Mouse (Mus musculus) hindbrain, postnatal 0 days (tissue): ENCODE measurements around the gene AC129217.1. TPM values are rescaled to one million over a fixed set of nuclear protein-coding genes. Genes with fewer than 3 reads are reported as not detected.
A peak's percentile ranks its signal among the peaks of the same experiment; 100 is the strongest.
"Not testable (repeated sequence)": the region's sequence is repeated elsewhere in the genome, so short reads cannot be mapped to it uniquely, and the experiment has no call there.

Experiments used
- ATAC-seq: fragments of 200-750 bp; cut with Nextera tagmentation; 2 replicates; pipeline ENCODE4 v1.8.0; 2017; ENCODE audit warnings: mild to moderate bottlenecking, moderate TSS enrichment, moderate library complexity
- DNase-seq: peaks from one replicate; pipeline ENCODE4 v3.0.0-alpha.2; 2015; ENCODE audit warnings: low spot score
- H3K27ac ChIP-seq: fragments of 300-500 bp; sonication (generic); 2 replicates; pipeline ENCODE4 v1.5.1; 2014; ENCODE audit warnings: mild to moderate bottlenecking
- H3K27me3 ChIP-seq: fragments of 300-500 bp; sonication (generic); 2 replicates; pipeline ENCODE4 v1.6.1; 2014; ENCODE audit warnings: low read length, mixed read lengths; ENCODE audit not compliant: insufficient read depth
- H3K36me3 ChIP-seq: fragments of 300-500 bp; sonication (generic); 2 replicates; pipeline ENCODE4 v1.6.1; 2014; ENCODE audit warnings: low read length, mixed read lengths; ENCODE audit not compliant: insufficient read depth
- H3K4me1 ChIP-seq: fragments of 300-500 bp; sonication (generic); 2 replicates; pipeline ENCODE4 v1.6.1; 2014; ENCODE audit warnings: antibody characterized with exemption, low read length, mixed read lengths; ENCODE audit not compliant: insufficient read depth
- H3K4me2 ChIP-seq: fragments of 300-500 bp; sonication (generic); 2 replicates; pipeline ENCODE4 v1.6.1; 2014; ENCODE audit warnings: low read depth, mild to moderate bottlenecking, low read length, moderate library complexity, mixed read lengths
- H3K4me3 ChIP-seq: fragments of 300-500 bp; sonication (generic); 2 replicates; pipeline ENCODE4 v1.5.1; 2014; ENCODE audit warnings: low read length
- H3K9ac ChIP-seq: fragments of 300-500 bp; sonication (generic); replicated peaks from 2 replicates; pipeline ENCODE4 v1.6.1; 2014; ENCODE audit warnings: mild to moderate bottlenecking, low read length, moderate library complexity, mixed read lengths
- H3K9me3 ChIP-seq: fragments of 300-500 bp; sonication (generic); 2 replicates; pipeline ENCODE4 v1.6.1; 2016; ENCODE audit warnings: low read length, mixed read lengths
- CTCF ChIP-seq: IDR thresholded peaks from 2 replicates; pipeline ENCODE4 v1.5.1; 2016; ENCODE audit warnings: antibody characterized with exemption, control low read depth, low read depth
- WGBS: fragments of 180-500 bp; shearing (Covaris S2); extraction: QIAGEN DNeasy Blood & Tissue Kit; methylation state at CpG from one replicate; pipeline ENCODE4 v1.1.7; 2014; 5-methylcytosine and 5-hydroxymethylcytosine counted together
- polyA plus RNA-seq: library from polyadenylated mRNA; unstranded; fragments of >200 nt; fragmentation: Nextera tagmentation; extraction: Ambion mirVana; gene quantifications from 2 replicates; pipeline ENCODE4 v1.2.1, GENCODE M21; 2015
- total RNA-seq: library from RNA; depleted of rRNA; stranded (reverse); fragments of >200 nt; gene quantifications from 2 replicates; pipeline ENCODE4 v1.2.3, GENCODE M21; 2014

AC129217.1 gene
- total and polyA plus RNA-seq, 2 experiments from 2014 or later, result not detected

- H3K27ac ChIP-seq, result no peak overlapping the region
- DNase-seq, result peak; percentile 12
- peaks cover 34% of the 10 kb centered on the region for H3K36me3 ChIP-seq
- TF ChIP-seq CTCF, result no peak
- H3K27me3 ChIP-seq, result no peaks in the 10 kb centered on the region
- peak overlapping the region; percentile 95 for H3K4me2 ChIP-seq
- peak overlapping the region; percentile 96 for H3K4me3 ChIP-seq
- peaks cover 20% of the 10 kb centered on the region for H3K4me1 ChIP-seq
- 50% methylated on average over 8 of the region's 8 CpGs for WGBS
- ATAC-seq, result no peak
- H3K9ac ChIP-seq, result peak overlapping the region; percentile 42; the same call in 1 of the 2 replicates
- H3K9me3 ChIP-seq, result no peaks in the 10 kb centered on the region
Observed at GRCm38 (mm10) chr19:8822696-8823095, 6.9 kb upstream of the AC129217.1 start.

- Histone ChIP-seq H3K4me1 (no peaks in the 10 kb centered on the region), H3K9ac (no peak overlapping the region), H3K4me2 (no peak overlapping the region), H3K9me3 (no peaks in the 10 kb centered on the region), H3K4me3 (no peak overlapping the region), H3K36me3 (peaks cover 81% of the 10 kb centered on the region), H3K27me3 (no peaks in the 10 kb centered on the region), H3K27ac (peak overlapping the region; percentile 15; the same call in 1 of the 2 replicates)
- ATAC-seq (peak; percentile 42), DNase-seq (peak; percentile 22)
- no peak for TF ChIP-seq CTCF
- 77% methylated on average over 8 of the region's 8 CpGs for WGBS
Observed at GRCm38 (mm10) chr19:8830664-8831063, 1.1 kb downstream of the AC129217.1 start.

- peak; percentile 56 for DNase-seq
- no peak overlapping the region for H3K9ac ChIP-seq
- TF ChIP-seq CTCF, result peak; percentile 43
- no peaks in the 10 kb centered on the region for H3K4me1 ChIP-seq
- peak; percentile 65 for ATAC-seq
- H3K27me3 ChIP-seq, result no peaks in the 10 kb centered on the region
- no peak overlapping the region for H3K4me2 ChIP-seq
- H3K9me3 ChIP-seq, result no peaks in the 10 kb centered on the region
- H3K4me3 ChIP-seq, result no peak overlapping the region
- WGBS, result 72% methylated on average over 11 of the region's 11 CpGs
- peak overlapping the region; percentile 15; the same call in 1 of the 2 replicates for H3K27ac ChIP-seq
- peaks cover 76% of the 10 kb centered on the region for H3K36me3 ChIP-seq
Observed at GRCm38 (mm10) chr19:8831262-8831661, 1.7 kb downstream of the AC129217.1 start.

GRCm38 (mm10) chr19:8832971-8833370, 3.4 kb downstream of the AC129217.1 start:
- H3K27ac ChIP-seq, result no peak overlapping the region
- no peak for ATAC-seq
- WGBS, result 87% methylated on average over 4 of the region's 4 CpGs
- no peaks in the 10 kb centered on the region for H3K27me3 ChIP-seq
- no peak for TF ChIP-seq CTCF
- no peak overlapping the region for H3K9ac ChIP-seq
- H3K4me2 ChIP-seq, result no peak overlapping the region
- H3K36me3 ChIP-seq, result peaks cover 64% of the 10 kb centered on the region
- DNase-seq, result no peak
- no peaks in the 10 kb centered on the region for H3K9me3 ChIP-seq
- no peak overlapping the region for H3K4me3 ChIP-seq
- no peaks in the 10 kb centered on the region for H3K4me1 ChIP-seq

GRCm38 (mm10) chr19:8836327-8836726, 6.8 kb downstream of the AC129217.1 start:
- H3K4me3 ChIP-seq, H3K4me2 ChIP-seq, H3K4me1 ChIP-seq, H3K9ac ChIP-seq, H3K27ac ChIP-seq, H3K9me3 ChIP-seq, ATAC-seq, DNase-seq, H3K27me3 ChIP-seq: not testable (repeated sequence)
- H3K36me3 ChIP-seq, result peaks cover 30% of the 10 kb centered on the region
- WGBS, result 96% methylated on average over 10 of the region's 10 CpGs

GRCm38 (mm10) chr19:8837251-8837791, 7.7 kb downstream of the AC129217.1 start, which contains the start of gene Bscl2:
Gene Bscl2 (plus strand): TSS chr19:8837467.
- Histone ChIP-seq H3K36me3 (peaks cover 23% of the 10 kb centered on the region), H3K9me3 (no peaks in the 10 kb centered on the region), H3K4me3 (peak within 1 kb of the TSS; percentile 51), H3K27me3 (no peaks in the 10 kb centered on the region), H3K4me2 (peak within 1 kb of the TSS; percentile 91), H3K9ac (peak within 1 kb of the TSS; percentile 73), H3K27ac (peak within 1 kb of the TSS; percentile 97), H3K4me1 (peaks cover 8% of the 10 kb centered on the region)
- TF ChIP-seq CTCF, result peak; percentile 62
- under 1% methylated on average over 38 of the region's 38 CpGs for WGBS
- DNase-seq, result peak; percentile 94
- peak; percentile 81 for ATAC-seq

GRCm38 (mm10) chr19:8838041-8838730, 8.6 kb downstream of the AC129217.1 start:
- Histone ChIP-seq H3K27ac (peak overlapping the region; percentile 97), H3K4me2 (peak overlapping the region; percentile 91), H3K4me1 (peaks cover 8% of the 10 kb centered on the region), H3K9me3 (no peaks in the 10 kb centered on the region), H3K36me3 (peaks cover 14% of the 10 kb centered on the region; the same call in 1 of the 2 replicates), H3K4me3 (peak overlapping the region; percentile 51), H3K27me3 (no peaks in the 10 kb centered on the region), H3K9ac (peak overlapping the region; percentile 73)
- no peak for TF ChIP-seq CTCF
- no peak for ATAC-seq
- peak; percentile 67 for DNase-seq
- 9% methylated on average over 15 of the region's 15 CpGs for WGBS
